Mouse (Mus musculus) 416B (cell line): ENCODE data around the gene Vmn1r60.
"Not testable (repeated sequence)": the region's sequence is repeated elsewhere in the genome, so short reads cannot be mapped to it uniquely, and the experiment has no call there.

Source experiments
- DNase-seq: peaks from one replicate; pipeline ENCODE4 v3.0.0; 2011; ENCODE audit warnings: low read depth

Vmn1r60 gene

GRCm38 (mm10) chr7:5547217-5547616 is at the start of gene Vmn1r60:
Gene Vmn1r60, minus strand, starts transcription at chr7:5547317.
- DNase-seq = not testable (repeated sequence)

- DNase-seq = not testable (repeated sequence)
Observed at GRCm38 (mm10) chr7:5540770-5541436, 6.2 kb downstream of the Vmn1r60 start.

- not testable (repeated sequence) for DNase-seq
Observed at GRCm38 (mm10) chr7:5493856-5494255, 53.3 kb downstream of the Vmn1r60 start, which contains the start of gene Vmn2r28. Gene Vmn2r28, minus strand, starts transcription at chr7:5493956.
